Mouse (Mus musculus): ENCODE results near the gene Tcf21.

GRCm38 (mm10) chr10:22813317-22813960 is 6.5 kb downstream of the Tcf21 start:
- no peak for TF ChIP-seq POLR2A (IDR thresholded peaks at IDR 0.05; ENCODE audit: borderline replicate concordance, extremely low read depth, low read depth, low read length)
- no peak for TF ChIP-seq CTCF (IDR thresholded peaks at IDR 0.05; ENCODE audit: insufficient read depth, low read length)

All from lung, adult 2 months (tissue).